Mouse (Mus musculus) olfactory bulb, adult 2 months (tissue): ENCODE data around the gene Vmn1r35. TPM values are rescaled to one million over a fixed set of nuclear protein-coding genes. Genes with fewer than 3 reads are reported as not detected.
"Not testable (repeated sequence)": the region's sequence is repeated elsewhere in the genome, so short reads cannot be mapped to it uniquely, and the experiment has no call there.

ENCODE experiments used
- H3K27ac ChIP-seq: fragments of 200-500 bp; 2 replicates; pipeline ENCODE4 v1.5.1; 2012; ENCODE audit warnings: low read depth, low read length; ENCODE audit not compliant: insufficient read depth
- H3K4me1 ChIP-seq: fragments of 200-500 bp; 2 replicates; pipeline ENCODE4 v1.6.1; 2012; ENCODE audit warnings: low read length; ENCODE audit not compliant: control insufficient read depth, insufficient read depth
- H3K4me3 ChIP-seq: fragments of 200-500 bp; 2 replicates; pipeline ENCODE4 v1.5.1; 2012; ENCODE audit warnings: mild to moderate bottlenecking, low read depth, low read length, moderate library complexity; ENCODE audit not compliant: insufficient read depth
- CTCF ChIP-seq: fragments of 200-500 bp; IDR thresholded peaks from 2 replicates; pipeline ENCODE4 v1.5.1; 2012; ENCODE audit warnings: low read depth, mild to moderate bottlenecking, low read length, moderate library complexity; ENCODE audit not compliant: insufficient read depth
- POLR2A ChIP-seq: fragments of 200-500 bp; IDR thresholded peaks from 2 replicates; pipeline ENCODE4 v1.6.1; 2012; ENCODE audit warnings: mild to moderate bottlenecking, low read depth, low read length, moderate library complexity; ENCODE audit not compliant: insufficient read depth
- whole genome bisulfite sequencing: fragments of 180-500 bp; shearing (Covaris S2); methylation state at CpG from one replicate; pipeline ENCODE4 v1.1.7; 2018; 5-methylcytosine and 5-hydroxymethylcytosine counted together
- polyA plus RNA-seq: library from polyadenylated mRNA; stranded (reverse); fragments of >200 nt; gene quantifications from 2 replicates; pipeline ENCODE4 v1.2.4, GENCODE M21; 2012; ENCODE audit warnings: low replicate concordance; ENCODE audit not compliant: missing spikeins, insufficient read depth, insufficient read length

The Vmn1r35 gene
- not detected in 2 replicates for polyA plus RNA-seq

GRCm38 (mm10) chr6:66685806-66686205 is at the start of gene Vmn1r35:
Gene Vmn1r35, minus strand, starts transcription at chr6:66685906.
- Histone ChIP-seq H3K4me3 (no peak within 1 kb of the TSS), H3K4me1 (no peaks in the 10 kb centered on the region), H3K27ac (no peak within 1 kb of the TSS)
- WGBS: 88% methylated on average over 3 of the region's 3 CpGs
- TF ChIP-seq CTCF (no peak), POLR2A (no peak)

DNA sequence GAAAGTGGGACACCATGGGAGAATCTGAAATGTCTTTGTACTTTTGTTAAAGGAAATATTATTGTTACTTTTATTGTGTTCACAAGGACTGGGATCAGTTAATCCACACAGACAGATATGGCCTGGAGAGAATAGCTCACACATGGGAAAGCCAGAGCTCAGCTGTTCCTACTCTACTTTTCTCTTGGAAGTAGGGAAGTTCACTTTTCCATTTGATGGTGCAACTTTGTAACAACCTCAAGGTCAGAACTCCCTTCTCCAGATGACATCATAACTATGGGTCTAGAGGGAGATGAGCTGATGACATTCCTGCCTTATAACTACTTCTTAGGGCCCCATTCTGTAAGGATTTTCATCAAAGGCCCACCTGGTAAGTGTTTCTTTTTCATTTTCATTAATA is 43.4 kb upstream of the Vmn1r35 start, which contains the start of gene Vmn1r37:
Vmn1r37 (plus strand) TSS at position 301 of the 400 bp plus-strand sequence.
- not testable (repeated sequence) for H3K4me3 ChIP-seq, H3K4me1 ChIP-seq, H3K27ac ChIP-seq

DNA sequence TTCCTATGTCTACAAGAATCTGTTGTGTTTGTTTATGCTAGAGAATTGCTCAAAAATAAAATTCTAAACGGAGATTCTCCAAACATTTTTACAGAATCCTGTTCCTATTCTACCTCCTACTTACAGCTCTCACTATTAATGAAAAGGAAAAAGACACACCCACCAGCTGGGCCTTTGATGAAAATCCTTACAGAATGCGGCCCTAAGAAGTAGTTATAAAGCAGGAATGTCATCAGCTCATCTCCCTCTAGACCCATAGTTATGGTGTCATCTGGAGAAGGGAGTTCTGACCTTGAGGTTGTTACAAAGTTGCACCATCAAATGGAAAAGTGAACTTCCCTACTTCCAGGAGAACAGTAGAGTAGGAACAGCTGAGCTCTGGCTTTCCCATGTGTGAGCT is 33.4 kb upstream of the Vmn1r35 start, which contains the start of gene Vmn1r36:
Vmn1r36 (minus strand) TSS at position 101 of the 400 bp plus-strand sequence.
- WGBS: 55% methylated on average over 2 of the region's 2 CpGs
- H3K4me1 ChIP-seq, H3K27ac ChIP-seq, H3K4me3 ChIP-seq: not testable (repeated sequence)

GRCm38 (mm10) chr6:66713854-66714253 is 28.1 kb upstream of the Vmn1r35 start:
- H3K27ac ChIP-seq: no peak overlapping the region
- TF ChIP-seq CTCF: no peak
- H3K4me3 ChIP-seq: no peak overlapping the region
- no peaks in the 10 kb centered on the region for H3K4me1 ChIP-seq
- WGBS: 78% methylated on average over 3 of the region's 3 CpGs

- Histone ChIP-seq H3K27ac (no peak overlapping the region), H3K4me1 (no peaks in the 10 kb centered on the region), H3K4me3 (no peak overlapping the region)
- TF ChIP-seq POLR2A: no peak
- no peak for TF ChIP-seq CTCF
Measured at GRCm38 (mm10) chr6:66708901-66709300, 23.2 kb upstream of the Vmn1r35 start.

DNA sequence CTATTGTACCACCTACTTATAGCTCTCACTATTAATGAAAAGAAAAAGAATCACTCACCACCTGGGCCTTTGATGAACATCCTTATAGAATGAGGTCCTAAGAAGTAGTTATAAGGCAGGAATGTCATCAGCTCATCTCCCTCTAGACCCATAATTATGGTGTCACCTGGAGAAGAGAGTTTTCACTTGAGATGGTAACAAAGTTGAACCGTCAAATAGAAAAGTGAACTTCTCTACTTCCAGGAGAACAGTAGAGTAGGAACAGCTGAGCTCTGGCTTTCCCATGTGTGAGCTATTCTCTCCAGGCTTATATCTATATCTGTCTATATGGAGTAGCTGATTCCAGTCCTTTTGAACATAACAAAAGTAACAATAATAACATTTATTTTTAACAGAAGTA is 41.9 kb downstream of the Vmn1r35 start, which contains the start of gene Vmn1r34:
Vmn1r34 (minus strand) TSS at position 101 of the 400 bp plus-strand sequence.
- TF ChIP-seq CTCF (no peak), POLR2A (no peak)
- no peak within 1 kb of the TSS for H3K4me3 ChIP-seq
- H3K4me1 ChIP-seq: no peaks in the 10 kb centered on the region
- H3K27ac ChIP-seq: no peak within 1 kb of the TSS
- WGBS: 85% methylated on average over 1 of the region's 1 CpGs

Other genes with a start within 250 kb of the Vmn1r35 start
- not detected in 2 replicates for gene Mad2l1, start 150.5 kb downstream of the Vmn1r35 start, polyA plus RNA-seq
- gene Vmn1r32, start 125.8 kb downstream of the Vmn1r35 start, polyA plus RNA-seq: not detected in 2 replicates
- gene Vmn1r33, start 67.6 kb downstream of the Vmn1r35 start, polyA plus RNA-seq: not detected in 2 replicates
- gene Vmn1r34, start 42.0 kb downstream of the Vmn1r35 start, polyA plus RNA-seq: not detected in 2 replicates
- gene Vmn1r36, start 33.3 kb upstream of the Vmn1r35 start, polyA plus RNA-seq: not detected in 2 replicates
- not detected in 2 replicates for gene Vmn1r37, start 43.5 kb upstream of the Vmn1r35 start, polyA plus RNA-seq
- not detected in 2 replicates for gene Vmn1r38, start 96.7 kb upstream of the Vmn1r35 start, polyA plus RNA-seq
- gene Vmn1r39, start 124.7 kb upstream of the Vmn1r35 start, polyA plus RNA-seq: not detected in 2 replicates
- not detected in 2 replicates for gene Gng12, start 210.5 kb upstream of the Vmn1r35 start, polyA plus RNA-seq